Mouse (Mus musculus) intestine, embryonic 15.5 days (tissue): ENCODE results near the gene D10Wsu102e. TPM values are rescaled to one million over a fixed set of nuclear protein-coding genes. Genes with fewer than 3 reads are reported as not detected.
A peak's percentile ranks its signal among the peaks of the same experiment; 100 is the strongest.

Source experiments
- ATAC-seq: fragments of 200-750 bp; cut with Nextera tagmentation; 2 replicates; pipeline ENCODE4 v1.8.0; 2017; ENCODE audit warnings: moderate TSS enrichment, moderate library complexity
- H3K27ac ChIP-seq: fragments of 300-500 bp; sonication (generic); 2 replicates; pipeline ENCODE4 v1.5.1; 2015; ENCODE audit warnings: mild to moderate bottlenecking, inconsistent platforms
- H3K27me3 ChIP-seq: fragments of 300-500 bp; sonication (generic); replicated peaks from 2 replicates; pipeline ENCODE4 v1.6.1; 2015; ENCODE audit warnings: inconsistent platforms
- H3K36me3 ChIP-seq: fragments of 300-500 bp; sonication (generic); 2 replicates; pipeline ENCODE4 v1.6.1; 2015; ENCODE audit warnings: inconsistent platforms
- H3K4me1 ChIP-seq: fragments of 300-500 bp; sonication (generic); replicated peaks from 2 replicates; pipeline ENCODE4 v1.6.1; 2015; ENCODE audit warnings: inconsistent platforms
- H3K4me2 ChIP-seq: fragments of 300-500 bp; sonication (generic); replicated peaks from 2 replicates; pipeline ENCODE4 v1.6.1; 2015; ENCODE audit warnings: mild to moderate bottlenecking, inconsistent platforms
- H3K4me3 ChIP-seq: fragments of 300-500 bp; sonication (generic); replicated peaks from 2 replicates; pipeline ENCODE4 v1.5.1; 2015; ENCODE audit warnings: inconsistent platforms
- H3K9ac ChIP-seq: fragments of 300-500 bp; sonication (generic); 2 replicates; pipeline ENCODE4 v1.6.1; 2015; ENCODE audit warnings: inconsistent platforms
- H3K9me3 ChIP-seq: fragments of 300-500 bp; sonication (generic); 2 replicates; pipeline ENCODE4 v1.6.1; 2016; ENCODE audit warnings: inconsistent platforms
- WGBS: fragments of 180-500 bp; shearing (Covaris S2); methylation state at CpG from one replicate; pipeline ENCODE4 v1.1.7; 2015; 5-methylcytosine and 5-hydroxymethylcytosine counted together
- polyA plus RNA-seq: library from polyadenylated mRNA; unstranded; fragments of >200 nt; fragmentation: Nextera tagmentation; extraction: Ambion mirVana; gene quantifications from 2 replicates; pipeline ENCODE4 v1.2.1, GENCODE M21; 2015

The D10Wsu102e gene
- polyA plus RNA-seq: 0.55 and 0.57 TPM in 2 replicates

DNA sequence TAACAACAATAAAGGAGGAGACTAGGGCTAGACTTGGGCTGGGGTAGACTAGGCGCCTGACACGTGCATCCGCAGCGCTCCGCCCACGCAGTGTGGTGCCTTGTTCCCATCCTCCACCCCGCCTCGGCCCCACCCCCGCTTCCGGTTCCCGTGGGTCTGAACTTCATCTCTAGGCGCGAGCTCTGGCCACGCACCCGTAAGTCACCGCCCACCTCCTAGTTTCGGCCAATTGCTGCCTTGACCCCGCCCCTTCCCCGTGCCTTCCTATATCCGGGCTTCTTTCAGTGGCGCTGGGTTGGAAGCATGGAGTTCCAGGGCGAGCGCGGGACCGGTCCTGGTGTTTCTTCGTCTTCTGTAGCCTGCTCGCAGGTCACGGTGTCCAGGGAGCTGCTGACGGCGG, at the start of gene D10Wsu102e:
Gene D10Wsu102e (plus strand): TSS at position 266 of the 400 bp plus-strand sequence.
- peaks cover 8% of the 10 kb centered on the region; the same call in 1 of the 2 replicates for H3K4me1 ChIP-seq
- no peaks in the 10 kb centered on the region for H3K9me3 ChIP-seq
- 0 out of 2 replicates have a peak, but pooled peaks cover 13% of the 10 kb centered on the region for H3K36me3 ChIP-seq
- WGBS: 1% methylated on average over 30 of the region's 30 CpGs
- peak within 1 kb of the TSS; percentile 90 for H3K4me3 ChIP-seq
- ATAC-seq: peak; percentile 98
- H3K9ac ChIP-seq: peak within 1 kb of the TSS; percentile 84
- peak within 1 kb of the TSS; percentile 80 for H3K27ac ChIP-seq
- peak within 1 kb of the TSS; percentile 76 for H3K4me2 ChIP-seq
- H3K27me3 ChIP-seq: no peaks in the 10 kb centered on the region

DNA sequence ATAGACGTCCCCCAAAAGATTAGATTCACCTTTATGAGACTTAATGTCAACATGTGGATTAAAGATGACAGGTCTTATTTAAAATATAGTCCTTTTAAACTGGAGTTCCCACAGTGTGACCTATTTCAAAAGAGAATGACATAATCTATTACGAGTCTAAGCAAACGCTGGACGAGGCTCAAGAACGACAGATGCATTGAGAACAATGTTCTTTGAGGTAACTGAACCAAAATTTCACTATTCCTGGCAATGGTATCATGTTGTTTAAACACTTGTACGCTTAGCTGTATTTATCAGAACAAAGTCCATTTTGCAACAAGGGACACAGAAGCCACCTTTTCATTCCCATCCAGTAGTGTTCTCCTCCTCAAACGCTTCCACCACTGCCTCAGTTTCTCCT, 49.7 kb upstream of the D10Wsu102e start:
- ATAC-seq: no peak
- Histone ChIP-seq H3K9ac (no peak overlapping the region), H3K9me3 (no peaks in the 10 kb centered on the region), H3K36me3 (no peaks in the 10 kb centered on the region), H3K4me3 (no peak overlapping the region), H3K27me3 (no peaks in the 10 kb centered on the region), H3K27ac (no peak overlapping the region), H3K4me2 (no peak overlapping the region), H3K4me1 (no peaks in the 10 kb centered on the region)
- WGBS: 68% methylated on average over 7 of the region's 7 CpGs

DNA sequence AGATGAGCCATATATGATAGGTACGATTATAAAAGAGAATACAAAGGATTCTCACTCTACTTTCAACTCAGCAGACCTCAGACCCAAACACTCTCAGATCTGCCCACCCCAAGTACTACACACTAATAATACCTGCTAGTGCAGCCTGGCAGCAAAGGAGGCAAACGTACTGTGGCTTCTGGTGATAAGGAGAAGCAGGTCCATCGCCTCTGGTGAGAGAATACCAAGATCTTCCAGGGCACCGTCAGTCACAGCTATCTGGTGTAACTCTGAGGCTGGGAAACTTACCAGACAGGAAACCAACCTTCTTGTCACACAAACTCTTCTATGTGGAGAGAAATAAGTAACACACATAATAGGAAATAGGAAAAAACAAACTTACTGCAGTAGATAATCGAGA, 47.0 kb upstream of the D10Wsu102e start:
- Histone ChIP-seq H3K9ac (no peak overlapping the region), H3K27ac (no peak overlapping the region), H3K4me3 (no peak overlapping the region), H3K4me1 (no peaks in the 10 kb centered on the region), H3K4me2 (no peak overlapping the region), H3K36me3 (no peaks in the 10 kb centered on the region), H3K9me3 (no peaks in the 10 kb centered on the region), H3K27me3 (no peaks in the 10 kb centered on the region)
- ATAC-seq: no peak
- WGBS: 73% methylated on average over 5 of the region's 5 CpGs

DNA sequence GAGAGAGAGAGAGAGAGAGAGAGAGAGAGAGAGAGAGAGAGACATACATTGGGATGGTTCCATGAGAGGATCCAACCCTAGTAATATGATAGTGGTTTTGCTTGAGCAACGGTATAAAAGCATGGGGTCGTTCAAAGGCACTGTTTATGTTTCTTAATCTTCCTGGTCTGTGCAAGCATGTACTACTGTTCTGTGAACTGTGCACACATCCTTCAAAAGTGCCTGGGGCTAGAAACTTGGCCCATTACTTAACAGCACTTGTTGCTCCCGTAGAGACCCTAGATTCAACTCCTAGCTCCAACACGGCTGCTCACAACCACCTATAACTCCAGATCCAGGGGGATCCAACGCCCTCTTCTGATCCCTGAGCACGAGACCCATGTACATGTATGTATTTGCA, 39.6 kb upstream of the D10Wsu102e start:
- no peak overlapping the region for H3K4me2 ChIP-seq
- no peaks in the 10 kb centered on the region for H3K36me3 ChIP-seq
- no peak overlapping the region for H3K9ac ChIP-seq
- H3K27ac ChIP-seq: no peak overlapping the region
- H3K9me3 ChIP-seq: no peaks in the 10 kb centered on the region
- ATAC-seq: no peak
- WGBS: 68% methylated on average over 6 of the region's 6 CpGs
- H3K27me3 ChIP-seq: no peaks in the 10 kb centered on the region
- no peaks in the 10 kb centered on the region for H3K4me1 ChIP-seq
- no peak overlapping the region for H3K4me3 ChIP-seq

DNA sequence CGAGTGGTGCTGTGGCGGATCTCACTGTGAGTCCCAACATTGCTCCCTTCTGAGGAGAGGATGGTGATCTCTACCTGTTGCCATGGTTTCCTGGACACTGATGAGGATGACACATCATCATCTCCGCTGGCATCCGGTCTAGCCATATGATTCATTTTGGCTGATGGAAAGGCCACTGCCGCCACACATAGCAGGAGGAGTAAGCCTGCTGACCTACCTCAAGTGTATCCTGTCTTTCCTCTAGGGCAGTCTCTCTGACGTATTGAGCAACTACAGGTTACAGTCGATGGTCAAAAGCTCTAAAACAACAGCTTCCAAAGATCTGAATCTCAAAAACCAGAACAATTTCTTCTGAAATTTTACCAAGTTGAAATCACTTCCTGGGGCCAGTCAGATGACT, 39.2 kb upstream of the D10Wsu102e start:
- H3K27ac ChIP-seq: no peak overlapping the region
- no peak overlapping the region for H3K4me3 ChIP-seq
- no peaks in the 10 kb centered on the region for H3K9me3 ChIP-seq
- H3K4me2 ChIP-seq: no peak overlapping the region
- H3K4me1 ChIP-seq: no peaks in the 10 kb centered on the region
- WGBS: 92% methylated on average over 7 of the region's 7 CpGs
- no peaks in the 10 kb centered on the region for H3K27me3 ChIP-seq
- no peak overlapping the region for H3K9ac ChIP-seq
- no peaks in the 10 kb centered on the region for H3K36me3 ChIP-seq
- no peak for ATAC-seq

DNA sequence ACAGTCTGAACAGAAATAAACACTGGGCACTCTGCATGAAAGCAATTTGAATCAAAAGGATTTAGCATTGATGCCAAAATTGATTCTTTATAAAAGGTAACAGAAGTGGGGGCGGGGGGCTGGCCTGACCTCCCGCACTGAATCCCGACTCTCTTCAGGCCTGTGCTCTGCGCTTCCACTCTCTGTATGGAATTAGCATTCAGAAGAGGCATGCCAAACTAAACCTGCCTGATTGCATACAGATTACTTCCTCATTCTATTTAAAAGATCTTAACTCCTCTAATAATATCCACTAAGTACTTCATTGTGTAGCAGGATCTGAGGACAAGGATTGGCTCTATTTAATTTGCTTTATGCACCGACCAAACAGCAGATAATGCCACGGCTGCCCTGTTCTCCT, 38.5 kb upstream of the D10Wsu102e start:
- Histone ChIP-seq H3K4me1 (no peaks in the 10 kb centered on the region), H3K4me2 (no peak overlapping the region), H3K9me3 (no peaks in the 10 kb centered on the region), H3K36me3 (no peaks in the 10 kb centered on the region), H3K4me3 (no peak overlapping the region), H3K9ac (no peak overlapping the region), H3K27me3 (no peaks in the 10 kb centered on the region), H3K27ac (no peak overlapping the region)
- no peak for ATAC-seq
- 81% methylated on average over 6 of the region's 6 CpGs for WGBS

DNA sequence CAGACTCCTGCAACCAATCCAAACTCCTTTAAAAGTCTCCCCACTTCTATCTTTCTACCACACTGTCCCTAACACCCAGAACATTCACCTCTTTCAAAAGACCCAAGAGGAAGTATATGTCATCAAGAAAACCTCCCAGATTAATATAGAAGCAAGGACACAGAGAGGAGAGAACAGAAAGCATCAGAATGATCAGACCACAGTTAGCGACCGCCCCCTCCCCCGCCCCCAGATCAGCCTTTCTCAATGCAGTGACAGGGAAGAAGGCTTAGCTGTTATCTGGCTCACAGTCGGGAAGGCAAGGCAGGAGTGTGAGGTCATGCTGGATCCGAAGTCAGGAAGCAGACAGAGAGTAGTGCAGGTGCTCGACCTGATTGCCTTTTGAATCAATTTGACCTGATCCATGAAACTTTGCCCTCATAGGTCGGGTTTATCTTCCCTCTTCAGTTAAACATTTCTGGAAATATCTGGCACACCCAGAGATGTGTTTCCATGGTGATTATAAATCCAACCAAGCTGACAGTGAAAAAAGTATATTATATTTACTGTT, 37.4 kb upstream of the D10Wsu102e start:
- peak; percentile 74 for ATAC-seq
- no peak overlapping the region for H3K27ac ChIP-seq
- WGBS: 37% methylated on average over 7 of the region's 7 CpGs
- H3K36me3 ChIP-seq: no peaks in the 10 kb centered on the region
- H3K27me3 ChIP-seq: no peaks in the 10 kb centered on the region
- H3K4me1 ChIP-seq: no peaks in the 10 kb centered on the region
- H3K9me3 ChIP-seq: no peaks in the 10 kb centered on the region
- H3K4me2 ChIP-seq: no peak overlapping the region
- no peak overlapping the region for H3K9ac ChIP-seq
- no peak overlapping the region for H3K4me3 ChIP-seq

DNA sequence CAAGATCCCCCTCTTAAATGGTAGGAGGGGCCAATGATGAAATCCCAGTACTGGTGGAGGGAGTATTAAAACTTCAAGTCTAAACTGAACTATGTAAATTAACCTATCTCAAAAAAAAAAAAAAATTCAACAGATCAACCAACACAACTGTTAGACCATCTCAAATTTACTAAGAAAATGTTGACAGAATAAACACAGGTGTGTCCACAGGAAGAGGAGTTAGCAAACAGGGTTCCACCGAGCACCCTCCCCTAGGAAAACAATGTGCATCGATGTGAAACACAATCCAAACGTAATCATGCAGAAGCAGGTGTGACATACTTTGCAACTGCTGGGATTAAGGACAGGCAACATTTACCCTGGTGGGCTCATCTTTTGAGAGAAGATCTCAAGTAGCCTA, 35.1 kb upstream of the D10Wsu102e start:
- Histone ChIP-seq H3K4me3 (no peak overlapping the region), H3K9ac (no peak overlapping the region), H3K9me3 (no peaks in the 10 kb centered on the region), H3K27ac (no peak overlapping the region), H3K4me1 (no peaks in the 10 kb centered on the region), H3K27me3 (no peaks in the 10 kb centered on the region), H3K36me3 (no peaks in the 10 kb centered on the region), H3K4me2 (no peak overlapping the region)
- 65% methylated on average over 3 of the region's 3 CpGs for WGBS
- no peak for ATAC-seq

DNA sequence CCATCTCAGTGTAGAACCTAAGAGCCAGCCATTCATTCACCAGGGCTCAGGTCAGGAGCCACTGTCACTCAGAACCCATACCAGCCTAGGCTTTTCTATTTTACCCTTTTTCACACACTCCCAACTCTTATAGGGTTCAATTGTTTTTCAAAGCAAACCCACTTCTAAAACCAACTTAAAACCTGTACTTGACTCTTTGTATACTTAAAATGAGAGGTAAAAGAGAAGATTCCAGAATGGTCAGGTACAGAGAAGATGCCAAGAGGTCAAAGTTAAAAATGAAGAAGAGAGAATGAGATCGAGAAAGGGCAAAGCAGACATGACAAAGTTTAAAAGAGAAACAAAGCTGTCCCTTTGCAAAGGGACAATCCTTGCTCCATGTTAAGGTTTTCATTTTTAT, 34.1 kb upstream of the D10Wsu102e start:
- WGBS: 90% methylated on average over 1 of the region's 1 CpGs
- Histone ChIP-seq H3K4me1 (no peaks in the 10 kb centered on the region), H3K36me3 (no peaks in the 10 kb centered on the region), H3K4me2 (no peak overlapping the region), H3K9ac (no peak overlapping the region), H3K27me3 (no peaks in the 10 kb centered on the region), H3K9me3 (no peaks in the 10 kb centered on the region), H3K27ac (no peak overlapping the region), H3K4me3 (no peak overlapping the region)
- ATAC-seq: no peak

DNA sequence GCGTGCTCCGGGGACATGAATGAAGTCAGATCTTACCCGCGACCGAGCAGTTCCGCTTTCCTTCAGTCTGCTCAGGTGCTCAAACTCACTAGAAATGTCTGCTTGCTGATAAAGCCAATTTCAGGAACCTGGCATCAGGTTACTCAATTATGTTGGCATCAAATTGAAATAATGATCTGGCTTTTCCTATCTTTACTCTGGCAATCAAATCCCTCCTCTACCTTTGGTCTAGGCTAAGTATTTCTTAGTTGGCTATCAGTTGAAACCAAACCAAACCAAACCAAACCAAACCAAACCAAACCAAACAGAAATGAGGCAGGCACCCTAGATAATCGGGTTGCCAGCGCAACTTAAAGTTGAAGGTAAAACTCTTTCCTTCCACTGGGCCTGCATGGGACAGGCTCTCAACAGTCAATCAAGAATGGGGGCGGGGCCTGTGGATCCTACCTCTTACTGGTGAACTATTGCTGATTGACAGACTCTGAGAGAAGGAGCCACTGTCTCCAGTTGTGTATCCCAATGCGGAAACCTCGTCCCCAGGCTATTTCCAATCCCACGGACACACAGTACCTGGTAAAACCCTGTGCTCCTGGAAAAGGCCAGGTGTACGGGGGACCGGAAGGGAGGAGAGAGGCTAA, 33.3 kb upstream of the D10Wsu102e start:
- H3K4me1 ChIP-seq: no peaks in the 10 kb centered on the region
- H3K27me3 ChIP-seq: no peaks in the 10 kb centered on the region
- H3K36me3 ChIP-seq: no peaks in the 10 kb centered on the region
- no peak overlapping the region for H3K9ac ChIP-seq
- no peaks in the 10 kb centered on the region for H3K9me3 ChIP-seq
- ATAC-seq: no peak
- no peak overlapping the region for H3K27ac ChIP-seq
- H3K4me2 ChIP-seq: no peak overlapping the region
- WGBS: 91% methylated on average over 14 of the region's 14 CpGs
- H3K4me3 ChIP-seq: no peak overlapping the region

DNA sequence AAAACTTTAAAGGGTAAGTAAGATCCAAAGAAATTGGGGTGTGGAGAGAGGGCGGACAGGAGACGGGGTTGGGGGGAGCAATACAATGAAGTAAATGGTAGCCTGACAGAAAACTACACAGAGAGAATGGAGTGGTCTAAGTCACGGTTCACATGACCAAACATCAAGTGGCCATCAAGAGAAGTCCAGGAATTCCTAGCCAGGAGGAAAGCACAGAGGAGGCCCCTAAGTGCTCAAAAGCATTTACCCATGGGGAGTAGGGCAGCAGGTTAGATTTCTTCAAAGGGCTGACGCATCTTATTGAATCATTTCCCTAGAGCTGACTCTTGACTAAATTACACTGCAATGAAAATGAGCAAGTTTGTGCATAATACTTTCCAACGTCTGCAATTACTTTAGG, 31.2 kb upstream of the D10Wsu102e start:
- Histone ChIP-seq H3K4me1 (no peaks in the 10 kb centered on the region), H3K27me3 (no peaks in the 10 kb centered on the region), H3K27ac (no peak overlapping the region), H3K9me3 (no peaks in the 10 kb centered on the region), H3K36me3 (no peaks in the 10 kb centered on the region), H3K4me2 (no peak overlapping the region), H3K9ac (no peak overlapping the region), H3K4me3 (no peak overlapping the region)
- WGBS: 86% methylated on average over 5 of the region's 5 CpGs
- no peak for ATAC-seq

DNA sequence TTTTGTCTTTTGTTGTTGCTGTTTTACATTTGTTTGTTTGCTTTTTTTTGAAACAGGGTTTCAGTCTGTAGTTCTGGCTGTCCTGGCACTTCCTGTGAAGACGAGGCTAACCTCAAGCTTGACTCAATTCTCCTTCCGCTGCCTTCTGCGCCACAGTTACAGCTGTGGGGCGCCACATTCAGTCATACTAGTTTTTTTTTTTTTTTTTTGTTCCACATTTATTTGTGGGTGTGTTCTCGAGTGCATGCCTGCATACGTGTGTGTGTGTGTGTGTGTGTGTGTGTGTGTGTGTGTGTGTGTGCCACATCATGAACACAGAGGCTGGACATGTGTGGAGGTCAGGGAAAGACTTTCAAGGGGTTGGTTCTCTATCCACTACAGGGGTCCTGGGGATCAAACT, 29.7 kb upstream of the D10Wsu102e start:
- Histone ChIP-seq H3K9ac (no peak overlapping the region), H3K9me3 (no peaks in the 10 kb centered on the region), H3K27ac (no peak overlapping the region), H3K4me1 (no peaks in the 10 kb centered on the region), H3K4me2 (no peak overlapping the region), H3K4me3 (no peak overlapping the region), H3K27me3 (peaks cover 5% of the 10 kb centered on the region; the same call in 1 of the 2 replicates), H3K36me3 (no peaks in the 10 kb centered on the region)
- ATAC-seq: no peak
- WGBS: 77% methylated on average over 6 of the region's 6 CpGs

DNA sequence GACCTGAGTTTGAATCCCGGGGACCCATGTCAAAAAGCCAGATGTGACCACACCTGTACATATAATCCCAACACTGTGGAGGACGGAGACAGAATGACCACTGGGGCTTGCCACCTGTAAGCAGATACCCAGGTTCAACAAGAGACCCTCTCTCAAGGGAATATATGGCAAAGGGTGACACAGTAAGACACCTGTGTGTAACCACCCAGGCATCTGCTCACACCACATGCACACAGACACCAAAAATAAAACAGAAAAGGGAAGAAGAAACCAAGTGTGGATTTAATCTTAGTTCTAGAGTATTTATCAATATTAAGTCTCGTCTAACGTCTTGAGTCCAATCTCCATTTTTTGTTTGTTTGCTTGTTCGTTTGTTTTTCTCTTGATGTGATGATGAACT, 28.2 kb upstream of the D10Wsu102e start:
- no peak overlapping the region for H3K4me3 ChIP-seq
- peaks cover 15% of the 10 kb centered on the region for H3K27me3 ChIP-seq
- peaks cover under 1% of the 10 kb centered on the region; the same call in 1 of the 2 replicates for H3K4me1 ChIP-seq
- H3K9me3 ChIP-seq: no peaks in the 10 kb centered on the region
- no peak overlapping the region for H3K9ac ChIP-seq
- no peak overlapping the region for H3K27ac ChIP-seq
- H3K36me3 ChIP-seq: no peaks in the 10 kb centered on the region
- WGBS: 83% methylated on average over 5 of the region's 5 CpGs
- H3K4me2 ChIP-seq: no peak overlapping the region
- no peak for ATAC-seq
